Mouse (Mus musculus) neutrophil, adult 65 days (primary cell): ENCODE data around the gene Nktr. TPM values are rescaled to one million over a fixed set of nuclear protein-coding genes. Genes with fewer than 3 reads are reported as not detected.

Experiments used
- total RNA-seq: library from RNA; stranded (reverse); gene quantifications from 2 replicates; pipeline ENCODE4 v1.2.4, GENCODE M21; 2023

The Nktr gene
- total RNA-seq, result 270 and 434 TPM in 2 replicates

GRCm38 (mm10) chr9:121718792-121719318 lies at the start of gene Nktr:
Nktr (plus strand) TSS chr9:121719169.

GRCm38 (mm10) chr9:121704646-121705625 lies 14.0 kb upstream of the Nktr start, which contains the start of gene Sec22c:
Sec22c (minus strand) TSS chr9:121705490.

GRCm38 (mm10) chr9:121709898-121710583 lies 8.9 kb upstream of the Nktr start, which contains the start of gene Ss18l2:
Ss18l2 (plus strand) TSS chr9:121710329.

GRCm38 (mm10) chr9:121759091-121760081 lies 40.4 kb downstream of the Nktr start, which contains the start of gene Zfp651:
Zfp651 (plus strand) TSS chr9:121759330.

GRCm38 (mm10) chr9:121777484-121778065 lies 58.6 kb downstream of the Nktr start, which contains the start of gene Klhl40:
Klhl40 (plus strand) TSS chr9:121777607.

GRCm38 (mm10) chr9:121791757-121792521 lies 73.0 kb downstream of the Nktr start, which contains the start of gene Hhatl:
Hhatl (minus strand) TSS chr9:121792507.

Other genes with a start within 250 kb of the Nktr start
- not detected in 2 replicates for gene Cck, start 223.5 kb upstream of the Nktr start, total RNA-seq
- gene Lyzl4, start 77.1 kb upstream of the Nktr start, total RNA-seq, result not detected in 2 replicates
- gene Vipr1, start 76.5 kb upstream of the Nktr start, total RNA-seq, result 0.18 and 1.1 TPM in 2 replicates
- gene Sec22c, start 13.7 kb upstream of the Nktr start, total RNA-seq, result 35.5 and 40.5 TPM in 2 replicates
- gene Ss18l2, start 8.8 kb upstream of the Nktr start, total RNA-seq, result 18.0 and 18.3 TPM in 2 replicates
- gene Zfp651, start 40.2 kb downstream of the Nktr start, total RNA-seq, result 0.41 and 0.75 TPM in 2 replicates
- not detected in 2 replicates for gene Klhl40, start 58.4 kb downstream of the Nktr start, total RNA-seq
- gene Hhatl, start 73.3 kb downstream of the Nktr start, total RNA-seq, result not detected in 2 replicates
- not detected in 2 replicates for gene Ccdc13, start 120.3 kb downstream of the Nktr start, total RNA-seq
- 26.3 and 31.1 TPM in 2 replicates for gene Higd1a, start 139.2 kb downstream of the Nktr start, total RNA-seq
- not detected in 2 replicates for gene Ackr2, start 179.2 kb downstream of the Nktr start, total RNA-seq
- not detected in 2 replicates for gene Cyp8b1, start 197.1 kb downstream of the Nktr start, total RNA-seq
- not detected in 2 replicates for gene Fam198a, start 231.8 kb downstream of the Nktr start, total RNA-seq